Mouse (Mus musculus) left cerebral cortex, postnatal 4 days (tissue): ENCODE data around the gene Mllt10. TPM values are rescaled to one million over a fixed set of nuclear protein-coding genes. Genes with fewer than 3 reads are reported as not detected.

Source experiments
- DNase-seq: peaks from one replicate; pipeline ENCODE4 v3.0.0-alpha.2; 2022
- intact Hi-C: fragments of 180-260 bp; cut with DNase I; formaldehyde crosslinking; loops from one replicate; pipeline ENCODE4 v1.15.1; 2025
- total RNA-seq, 2 experiments: library from RNA; stranded (reverse); gene quantifications; 2 replicates each; pipeline ENCODE4 v1.2.3; 2021

The Mllt10 gene
- total RNA-seq, 2 experiments from 2014 or later: 50.4 to 59.6 TPM

- intact Hi-C loops: loop anchor here (10.0 kb wide), 1 partner anchor 661 kb away; the partner anchor contains the start of gene Spag6
- no peak for DNase-seq
Measured at GRCm38 (mm10) chr2:18033166-18034108, 21.6 kb upstream of the Mllt10 start.

DNA sequence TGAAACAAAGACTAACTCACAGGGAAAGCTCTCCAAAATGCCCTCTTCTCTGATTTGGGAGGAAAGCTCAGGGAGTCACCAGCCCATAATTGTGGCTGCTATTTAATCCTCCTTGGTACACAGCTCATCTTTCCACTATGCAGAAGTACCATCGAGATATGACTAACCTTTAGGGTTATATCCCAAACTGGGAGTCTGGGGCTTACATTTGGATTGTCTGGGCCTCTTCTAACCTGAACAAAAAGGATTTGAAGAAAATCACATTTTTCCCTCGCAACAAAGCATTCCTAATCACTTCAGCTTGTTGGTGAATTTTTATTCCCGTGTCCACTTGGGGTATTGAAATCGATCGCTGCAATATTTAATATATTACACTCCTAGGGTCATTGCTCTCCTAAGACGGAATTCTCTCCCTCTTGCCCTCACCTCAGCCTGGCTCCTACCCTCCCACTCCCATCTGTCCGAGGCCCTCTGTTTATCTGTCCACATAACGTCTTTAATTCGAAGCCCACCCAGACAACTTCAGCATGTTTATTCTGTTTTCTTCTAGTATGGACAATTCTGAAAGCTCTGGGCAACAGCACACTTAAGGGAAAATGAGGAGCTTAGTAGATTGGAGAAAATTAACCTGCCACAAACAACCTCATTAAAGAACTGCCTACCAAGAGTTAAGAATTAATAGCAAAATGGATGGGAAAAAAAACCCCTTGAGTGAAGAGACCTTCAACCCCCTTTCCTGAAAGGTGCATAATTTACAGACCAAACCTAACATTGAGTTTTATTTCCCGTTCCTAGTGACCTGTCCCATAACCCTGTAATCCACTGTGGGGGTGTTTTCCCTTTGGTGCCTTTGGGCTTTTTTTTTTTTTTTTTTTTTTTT is 20.4 kb upstream of the Mllt10 start:
- no peak for DNase-seq
- intact Hi-C loops: loop anchor here (10.0 kb wide), 1 partner anchor 660 kb away; the partner anchor contains the start of gene Spag6

- intact Hi-C loops: loop anchor here (10.0 kb wide), 1 partner anchor 657 kb away; the partner anchor contains the start of gene Spag6
- DNase-seq: no peak
Measured at GRCm38 (mm10) chr2:18037491-18037890, 17.5 kb upstream of the Mllt10 start, which contains the start of gene A930004D18Rik. A930004D18Rik (minus strand) TSS chr2:18037737.

DNA sequence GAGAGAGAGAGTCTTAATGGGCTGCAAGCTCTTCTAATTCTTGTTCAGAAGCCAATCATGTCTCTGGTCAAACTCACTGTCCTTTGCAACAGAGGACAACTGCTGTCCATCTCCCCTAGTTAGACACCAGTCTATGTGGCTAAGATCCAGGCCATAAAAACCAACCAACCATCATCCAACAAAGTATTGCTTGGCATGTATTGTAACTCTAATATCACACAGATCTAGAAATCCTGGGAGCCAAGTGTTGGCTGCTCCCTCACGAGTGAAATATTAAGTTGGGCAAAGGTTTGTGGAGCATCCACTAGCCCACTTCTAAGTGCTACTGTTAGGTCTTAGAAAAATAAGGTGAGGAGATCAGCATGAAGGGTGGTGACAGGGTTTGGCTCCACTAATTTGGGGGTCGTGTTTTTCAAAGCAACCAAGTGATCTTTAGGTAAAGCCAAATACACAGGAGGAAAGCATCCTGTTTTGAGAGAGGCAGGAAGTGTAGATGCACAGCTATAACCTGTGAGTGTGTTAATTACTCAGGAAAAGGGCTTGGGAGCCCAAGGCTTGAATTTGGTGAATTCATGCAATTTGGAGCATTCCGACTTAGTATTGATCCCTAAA is 16.8 kb upstream of the Mllt10 start:
- no peak for DNase-seq
- intact Hi-C loops: loop anchor here (10.0 kb wide), 1 partner anchor 657 kb away; the partner anchor contains the start of gene Spag6

GRCm38 (mm10) chr2:18038895-18039371 is 16.1 kb upstream of the Mllt10 start:
- intact Hi-C loops: loop anchor here (10.0 kb wide), 1 partner anchor 656 kb away; the partner anchor contains the start of gene Spag6
- no peak for DNase-seq

DNA sequence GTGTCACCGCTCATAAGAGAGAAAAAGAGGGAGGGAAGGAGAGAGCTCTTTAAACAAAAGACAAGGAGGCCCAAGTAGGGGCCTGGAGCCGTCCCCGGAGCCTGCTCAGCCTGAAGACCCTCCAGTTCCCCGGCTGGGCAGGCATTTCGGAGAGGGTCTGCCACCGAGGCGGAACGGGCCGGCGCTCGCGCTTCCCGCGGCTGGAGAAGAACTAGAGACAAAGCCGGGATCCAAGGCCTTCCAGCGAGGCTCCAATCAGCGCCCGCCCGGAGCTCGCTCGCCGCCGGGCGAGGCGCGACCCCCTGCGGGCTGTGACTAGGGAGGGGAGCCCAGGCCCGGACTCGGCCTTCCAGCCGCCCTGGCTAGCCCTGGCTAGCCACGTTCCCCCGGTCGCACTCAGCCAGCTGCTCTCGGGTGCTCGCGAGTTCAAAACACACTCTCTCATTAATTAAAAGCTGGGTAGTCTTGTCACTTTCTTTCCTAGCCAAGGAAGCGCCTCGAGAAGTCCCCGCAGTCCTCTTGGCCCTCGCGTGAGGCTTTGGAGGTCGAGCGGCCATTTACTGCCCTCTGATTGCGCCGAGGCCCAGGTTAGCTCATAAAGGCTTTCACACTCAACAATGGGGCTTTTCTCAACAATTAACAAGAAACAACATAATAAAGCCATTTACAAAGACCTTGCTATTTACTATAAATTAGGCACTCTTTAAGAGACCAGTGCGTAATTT is 15.3 kb upstream of the Mllt10 start:
- DNase-seq: peak; percentile 79
- intact Hi-C loops: loop anchor here (10.0 kb wide), 2 partner anchors 655 to 1235 kb away; partner anchors contain the start of gene Spag6

DNA sequence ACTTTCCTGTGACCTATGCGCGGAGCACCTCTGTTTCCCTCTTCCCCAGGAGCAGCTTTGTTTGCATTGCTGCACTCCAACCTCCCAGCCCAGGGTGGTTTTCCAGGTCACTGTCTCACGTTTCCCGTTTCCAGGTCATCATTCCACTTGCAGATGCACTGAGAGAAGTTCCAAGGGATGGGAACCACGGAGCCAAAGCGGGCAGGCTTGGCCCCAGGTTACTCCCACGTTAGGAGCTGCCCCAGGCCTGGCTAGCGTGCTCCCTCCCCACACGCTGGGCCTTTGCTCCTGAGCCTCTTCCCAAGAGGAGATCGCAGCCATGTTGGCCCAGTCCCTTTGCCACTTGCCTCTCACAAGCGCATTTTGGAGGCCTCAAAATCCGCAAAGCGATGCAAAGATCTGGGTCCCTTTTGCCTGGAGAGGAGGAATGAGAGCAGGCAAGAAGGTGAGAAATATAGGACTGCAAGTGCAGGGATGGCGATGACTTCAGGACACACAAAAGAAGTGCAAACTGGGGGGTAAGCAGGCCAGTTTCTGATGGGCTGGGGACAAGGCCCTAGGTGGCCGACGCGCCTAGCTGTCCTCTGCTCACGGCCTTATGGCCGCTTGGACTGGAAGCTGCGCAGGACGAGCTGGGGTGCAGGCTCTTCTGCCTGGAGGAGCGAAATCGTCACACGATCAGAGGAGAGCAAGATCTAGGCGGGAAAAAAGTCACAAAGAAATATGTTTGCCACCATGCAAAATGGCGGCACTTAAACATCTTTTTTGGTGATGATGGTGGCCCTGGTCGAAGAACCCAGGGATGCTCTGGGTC is 14.5 kb upstream of the Mllt10 start:
- intact Hi-C loops: loop anchor here (10.0 kb wide), 1 partner anchor 1234 kb away; no protein-coding TSS in a partner anchor
- no peak for DNase-seq

DNA sequence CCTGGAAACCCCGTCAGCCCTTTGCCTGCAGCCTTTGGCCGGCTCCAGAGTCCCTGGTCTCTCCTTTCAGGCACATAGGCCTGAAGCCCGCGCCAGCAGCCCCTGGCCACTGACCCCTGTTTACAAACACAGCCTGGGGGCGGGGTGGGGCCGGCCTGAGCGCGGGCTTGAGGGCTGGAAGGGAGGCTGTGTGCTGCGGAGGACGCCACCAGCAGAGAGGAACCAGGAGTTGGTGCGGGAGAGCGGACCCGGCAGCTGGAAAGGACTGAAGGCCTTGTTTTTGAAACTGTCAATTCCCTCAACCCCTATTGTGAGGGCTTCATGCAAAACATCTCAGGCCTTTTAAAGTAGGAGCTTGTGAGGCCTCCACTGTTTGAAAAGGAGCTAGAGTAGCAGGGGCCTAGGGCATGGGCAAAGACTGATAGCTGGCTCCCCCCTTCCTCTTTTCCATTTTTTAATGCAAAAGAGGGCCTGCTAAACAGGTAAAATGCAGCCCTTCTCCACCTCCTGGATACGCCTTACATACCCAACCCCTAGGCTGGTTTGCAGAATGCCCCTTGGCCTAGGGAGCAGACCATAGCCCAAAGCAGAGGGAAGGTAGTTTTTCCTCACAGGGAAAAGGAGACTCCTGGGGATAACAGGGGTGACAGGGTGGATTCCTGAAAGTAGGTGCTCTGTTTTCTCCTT is 13.7 kb upstream of the Mllt10 start:
- DNase-seq: peak; percentile 79
- intact Hi-C loops: loop anchor here (10.0 kb wide), 1 partner anchor 1233 kb away; no protein-coding TSS in a partner anchor

- DNase-seq: no peak
- intact Hi-C loops: loop anchor here (10.0 kb wide), 1 partner anchor 1230 kb away; no protein-coding TSS in a partner anchor
Measured at GRCm38 (mm10) chr2:18045143-18045780, 9.8 kb upstream of the Mllt10 start.

DNA sequence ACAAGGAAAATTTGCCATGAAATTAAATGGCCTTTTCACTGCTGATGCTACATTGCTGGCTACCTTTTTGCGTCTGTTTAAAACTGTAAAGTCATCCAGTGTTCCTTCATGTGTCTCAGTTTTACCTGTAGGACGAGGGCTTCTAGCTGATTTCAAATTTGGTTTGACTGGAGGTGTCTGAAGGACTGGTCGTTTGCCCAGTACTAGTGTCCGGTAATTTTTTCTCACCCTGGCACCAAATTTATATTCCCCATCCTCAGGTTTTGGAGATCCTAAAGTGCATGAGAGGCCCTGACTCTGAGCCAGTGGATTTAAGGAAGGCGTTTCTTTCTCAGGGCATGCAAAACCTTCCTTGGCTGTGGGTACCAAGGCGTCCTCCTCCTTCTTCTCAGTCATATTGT is 9.3 kb upstream of the Mllt10 start:
- intact Hi-C loops: loop anchor here (10.0 kb wide), 1 partner anchor 1229 kb away; no protein-coding TSS in a partner anchor
- DNase-seq: no peak

DNA sequence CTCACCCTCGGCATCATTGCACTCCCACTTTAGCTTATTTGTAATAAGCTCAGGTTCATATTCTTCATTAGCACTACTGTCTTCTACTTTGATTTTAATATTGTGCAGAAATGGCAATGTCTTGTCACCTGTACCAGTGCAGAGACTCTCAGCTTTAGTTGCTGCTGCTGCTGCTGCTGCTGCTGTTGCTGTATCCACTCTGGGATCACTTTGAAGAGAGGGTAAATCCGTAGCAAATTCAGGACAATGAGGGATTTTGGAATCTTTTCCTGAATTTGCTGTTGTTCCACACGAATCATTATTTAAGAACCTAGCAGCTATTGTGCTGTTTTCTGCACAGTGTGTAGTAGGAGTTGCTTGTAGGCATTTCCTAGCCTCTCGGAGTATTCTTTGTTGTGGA is 8.9 kb upstream of the Mllt10 start:
- intact Hi-C loops: loop anchor here (10.0 kb wide), 1 partner anchor 1229 kb away; no protein-coding TSS in a partner anchor
- DNase-seq: no peak

- intact Hi-C loops: loop anchor here (10.0 kb wide), 1 partner anchor 1228 kb away; no protein-coding TSS in a partner anchor
- DNase-seq: peak; percentile 72
Measured at GRCm38 (mm10) chr2:18046758-18047645, 8.0 kb upstream of the Mllt10 start.

GRCm38 (mm10) chr2:18047646-18048452 is 7.2 kb upstream of the Mllt10 start:
- intact Hi-C loops: loop anchor here (10.0 kb wide), 1 partner anchor 1227 kb away; no protein-coding TSS in a partner anchor
- peak; percentile 78 for DNase-seq

GRCm38 (mm10) chr2:18048453-18049075 is 6.5 kb upstream of the Mllt10 start, which contains the start of gene Skida1:
Skida1 (minus strand) TSS chr2:18049051.
- DNase-seq: no peak
- intact Hi-C loops: loop anchor here (10.0 kb wide), 1 partner anchor 1226 kb away; no protein-coding TSS in a partner anchor
